Mouse (Mus musculus) forebrain, embryonic 10.5 days (tissue): ENCODE measurements around the gene Srgap2. TPM values are rescaled to one million over a fixed set of nuclear protein-coding genes. Genes with fewer than 3 reads are reported as not detected.
"Not testable (repeated sequence)": the region's sequence is repeated elsewhere in the genome, so short reads cannot be mapped to it uniquely, and the experiment has no call there.

Experiments
- DNase-seq: peaks from one replicate; pipeline ENCODE4 v3.0.0-alpha.2; 2017; ENCODE audit warnings: low spot score; ENCODE audit errors: extremely low spot score
- H3K27ac ChIP-seq: fragments of 300-500 bp; sonication (generic); 2 replicates; pipeline ENCODE4 v1.5.1; 2016; ENCODE audit warnings: mild to moderate bottlenecking
- H3K27me3 ChIP-seq: fragments of 300-500 bp; sonication (generic); 2 replicates; pipeline ENCODE4 v1.6.1; 2016; ENCODE audit warnings: mild to moderate bottlenecking; ENCODE audit not compliant: poor library complexity, severe bottlenecking
- H3K36me3 ChIP-seq: fragments of 300-500 bp; sonication (generic); replicated peaks from 2 replicates; pipeline ENCODE4 v1.6.1; 2016; ENCODE audit warnings: mild to moderate bottlenecking, moderate library complexity
- H3K4me1 ChIP-seq: fragments of 300-500 bp; sonication (generic); 2 replicates; pipeline ENCODE4 v1.6.1; 2016
- H3K4me3 ChIP-seq: fragments of 300-500 bp; sonication (generic); 2 replicates; pipeline ENCODE4 v1.5.1; 2016; ENCODE audit warnings: mild to moderate bottlenecking, moderate library complexity
- H3K9me3 ChIP-seq: fragments of 300-500 bp; sonication (generic); 2 replicates; pipeline ENCODE4 v1.6.1; 2016; ENCODE audit warnings: mild to moderate bottlenecking, moderate library complexity
- WGBS: fragments of 180-500 bp; shearing (Covaris S2); methylation state at CpG from one replicate; pipeline ENCODE4 v1.1.7; 2016; 5-methylcytosine and 5-hydroxymethylcytosine counted together
- polyA plus RNA-seq: library from polyadenylated mRNA; unstranded; fragments of >200 nt; fragmentation: Nextera tagmentation; extraction: Ambion mirVana; gene quantifications from 2 replicates; pipeline ENCODE4 v1.2.1, GENCODE M21; 2016

The Srgap2 gene
- polyA plus RNA-seq, 1 experiment from 2014 or later, result 19.1 TPM

DNA sequence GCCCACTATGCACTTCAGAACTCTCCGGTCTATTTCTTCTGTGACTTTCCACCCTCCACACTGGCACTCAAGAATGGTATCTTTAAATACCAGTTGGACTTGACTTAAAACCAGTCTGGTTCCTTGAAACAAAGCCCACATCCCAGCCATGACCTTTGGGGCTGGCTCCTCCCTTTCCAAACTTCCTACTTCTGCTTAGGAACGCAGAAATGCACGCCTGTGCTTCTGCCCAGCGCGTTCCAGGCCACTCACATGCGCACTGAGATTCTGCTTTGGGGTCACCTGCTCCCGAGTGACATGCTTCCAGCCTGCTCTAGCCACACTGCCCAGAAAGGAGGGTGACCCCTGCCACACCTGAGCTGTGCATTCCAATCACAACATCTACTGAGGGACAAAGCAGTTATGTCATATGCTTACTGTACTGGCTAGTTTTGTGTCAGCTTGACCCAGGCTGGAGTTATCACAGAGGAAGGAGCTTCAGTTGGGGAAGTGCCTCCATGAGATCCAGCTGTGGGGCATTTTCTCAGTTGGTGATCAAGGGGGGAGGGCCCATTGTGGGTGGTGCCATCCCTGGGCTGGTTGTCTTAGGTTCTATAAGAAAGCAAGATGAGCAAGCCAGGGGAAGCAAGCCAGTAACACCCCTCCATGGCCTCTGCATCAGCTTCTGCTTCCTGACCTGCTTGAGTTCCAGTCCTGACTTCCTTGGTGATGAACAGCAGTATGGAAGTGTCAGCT is 274.5 kb downstream of the Srgap2 start:
- not testable (repeated sequence) for H3K4me1 ChIP-seq, H3K27ac ChIP-seq, H3K36me3 ChIP-seq, H3K9me3 ChIP-seq, DNase-seq, H3K27me3 ChIP-seq, H3K4me3 ChIP-seq
- 86% methylated on average over 7 of the region's 7 CpGs for WGBS

DNA sequence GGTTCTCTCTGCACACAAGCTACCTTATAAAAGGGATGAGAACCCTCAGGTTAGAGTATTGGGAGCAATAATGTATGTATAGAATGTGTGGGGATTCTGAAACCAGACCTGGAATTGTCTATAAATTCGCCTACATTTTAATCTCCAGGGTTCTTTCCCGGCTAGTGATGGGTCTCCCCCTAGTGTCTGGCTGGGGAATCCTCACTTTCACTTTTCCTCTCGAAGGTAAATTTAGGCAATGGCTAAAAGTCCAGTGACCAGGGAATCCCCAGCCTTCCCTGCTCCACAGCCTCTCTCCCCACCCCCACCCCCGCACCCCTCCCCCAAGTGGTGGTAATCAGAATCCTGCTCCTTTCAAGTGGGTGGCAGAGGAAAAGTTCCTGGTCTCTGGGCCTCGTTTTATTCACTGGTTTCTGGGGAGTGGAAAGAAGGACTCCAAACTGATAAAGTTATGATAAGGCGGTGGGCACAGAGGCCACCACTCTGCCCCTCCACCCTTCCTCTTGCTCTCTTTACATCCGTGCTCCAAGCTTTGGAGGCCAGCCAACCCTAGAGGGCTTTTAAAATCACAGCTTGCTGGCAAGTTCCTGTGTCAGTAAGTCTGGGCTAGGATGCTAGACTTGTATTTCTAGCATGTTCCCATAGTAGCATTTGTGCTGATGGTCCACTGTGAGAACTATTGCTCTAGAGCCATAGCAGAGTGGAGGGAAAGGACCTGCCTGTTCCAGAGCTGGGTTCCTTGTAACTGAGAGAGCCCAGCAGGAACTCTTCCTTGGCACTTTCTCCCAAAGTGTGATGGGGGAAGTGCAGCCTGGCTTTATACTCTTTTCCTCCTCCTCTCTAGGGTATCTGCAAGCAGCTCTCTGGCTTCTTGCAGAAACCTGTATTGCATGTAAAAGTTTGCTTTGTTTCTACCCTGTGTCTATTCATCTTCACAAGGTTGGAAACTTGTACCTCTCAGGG is 280.4 kb downstream of the Srgap2 start:
- H3K27me3 ChIP-seq, result peaks cover 68% of the 10 kb centered on the region
- DNase-seq, result no peak
- 18% methylated on average over 7 of the region's 7 CpGs for WGBS

DNA sequence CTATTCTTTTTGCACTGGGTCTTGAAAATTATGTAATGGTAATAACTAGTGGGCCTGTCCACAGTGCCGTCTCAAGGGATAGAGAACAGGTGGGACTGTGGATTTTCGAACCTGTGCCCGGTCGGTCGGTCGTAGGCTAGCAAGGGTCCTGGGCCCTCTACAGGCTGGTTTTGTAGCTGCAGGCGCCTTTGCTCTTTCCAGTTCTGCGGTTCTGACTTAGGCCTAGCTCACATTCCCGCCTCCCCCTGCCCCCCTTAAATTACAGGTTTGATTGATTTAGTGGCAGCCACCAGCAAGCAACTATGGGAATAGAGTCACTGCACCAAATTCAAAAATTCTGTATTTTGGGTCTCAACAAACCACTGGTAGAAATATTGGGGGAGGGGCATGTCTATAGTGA is 281.2 kb downstream of the Srgap2 start:
- no peaks in the 10 kb centered on the region for H3K9me3 ChIP-seq
- peaks cover 27% of the 10 kb centered on the region for H3K4me1 ChIP-seq
- H3K27ac ChIP-seq, result no peak overlapping the region
- H3K36me3 ChIP-seq, result no peaks in the 10 kb centered on the region
- 9% methylated on average over 9 of the region's 9 CpGs for WGBS
- DNase-seq, result peak; percentile 41
- peak overlapping the region; percentile 66 for H3K4me3 ChIP-seq
- H3K27me3 ChIP-seq, result peaks cover 75% of the 10 kb centered on the region

More for the DNA sequence above, 280.4 kb downstream of the Srgap2 start:
- Histone ChIP-seq H3K9me3 (no peaks in the 10 kb centered on the region), H3K27ac (no peak overlapping the region), H3K36me3 (no peaks in the 10 kb centered on the region), H3K4me1 (peaks cover 25% of the 10 kb centered on the region), H3K4me3 (no peak overlapping the region)

DNA sequence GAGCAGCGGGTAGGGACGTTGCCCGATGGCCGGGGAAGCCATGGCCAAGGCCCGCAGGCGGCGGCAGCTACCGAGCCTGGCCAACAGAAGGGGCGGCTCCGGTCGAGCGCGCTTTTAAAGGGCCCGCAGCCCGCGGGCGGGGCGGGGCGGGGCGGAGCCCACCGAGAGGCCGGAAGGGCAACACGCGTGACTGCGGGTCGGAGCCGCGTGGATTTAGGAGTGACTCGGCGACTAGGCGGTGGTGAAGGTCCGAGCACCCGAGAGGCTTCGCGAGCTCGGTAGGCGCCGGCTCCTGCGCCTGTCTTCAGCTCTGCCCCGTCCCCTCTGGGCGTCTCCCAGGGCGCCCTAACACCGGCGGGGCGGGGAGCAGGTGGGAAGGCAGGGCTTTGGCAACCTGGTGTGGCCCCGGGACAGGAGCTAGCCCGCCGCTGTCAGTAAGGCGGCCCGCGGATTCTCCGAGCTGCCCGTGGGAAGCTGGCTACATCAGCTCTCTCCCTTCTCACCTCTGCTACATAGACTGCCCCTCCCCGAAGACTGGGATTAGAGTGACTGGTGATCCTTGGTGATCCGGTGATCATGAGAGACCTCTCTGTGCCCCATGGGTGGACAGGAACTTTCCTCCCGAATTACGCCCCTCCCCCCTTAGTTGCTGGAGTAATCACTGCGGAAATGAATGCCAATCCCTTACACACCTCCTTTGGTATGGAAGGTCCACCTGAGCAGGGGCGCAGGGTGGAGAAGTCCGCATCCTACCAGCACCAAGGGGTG is 281.9 kb downstream of the Srgap2 start, which contains the start of gene Rassf5:
Gene Rassf5 (minus strand): TSS at position 170 of the 768 bp plus-strand sequence.
- under 1% methylated on average over 56 of the region's 60 CpGs for WGBS
- peak within 1 kb of the TSS; percentile 59 for H3K27ac ChIP-seq
- peaks cover 34% of the 10 kb centered on the region for H3K4me1 ChIP-seq
- no peaks in the 10 kb centered on the region for H3K36me3 ChIP-seq
- H3K4me3 ChIP-seq, result peak within 1 kb of the TSS; percentile 66
- H3K9me3 ChIP-seq, result no peaks in the 10 kb centered on the region
- DNase-seq, result peak; percentile 45
- H3K27me3 ChIP-seq, result peaks cover 82% of the 10 kb centered on the region

DNA sequence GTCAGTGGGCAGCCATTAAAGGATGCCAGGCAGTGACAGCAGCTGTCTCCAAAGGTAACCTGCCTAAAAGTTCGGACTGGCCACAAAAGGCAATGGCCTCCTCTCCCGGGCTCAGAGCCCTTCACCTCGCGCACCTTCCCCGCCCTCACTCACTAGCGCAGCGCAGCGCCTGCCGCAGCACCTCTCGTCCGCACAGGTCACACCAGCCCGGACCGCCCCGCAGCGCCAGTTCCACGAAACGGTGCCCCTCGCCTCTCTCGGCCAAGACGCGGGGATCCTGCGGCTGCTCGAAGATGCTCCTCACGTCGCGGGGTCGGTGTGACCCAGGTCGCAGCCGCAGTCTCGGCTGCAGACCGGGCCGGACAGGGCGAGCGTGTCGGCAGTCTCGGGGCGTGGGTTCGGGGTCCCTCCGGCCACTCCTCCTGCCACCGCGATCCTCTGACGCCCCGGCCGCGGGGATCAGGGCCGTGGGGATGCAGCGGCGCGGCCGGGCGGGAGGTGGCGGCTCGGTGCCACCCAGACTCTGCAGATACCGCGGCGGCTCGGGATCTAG is 282.5 kb downstream of the Srgap2 start:
- Histone ChIP-seq H3K4me1 (peaks cover 40% of the 10 kb centered on the region), H3K36me3 (no peaks in the 10 kb centered on the region), H3K27ac (peak overlapping the region; percentile 59), H3K9me3 (no peaks in the 10 kb centered on the region), H3K27me3 (peaks cover 89% of the 10 kb centered on the region), H3K4me3 (peak overlapping the region; percentile 66)
- WGBS, result under 1% methylated on average over 57 of the region's 57 CpGs
- DNase-seq, result peak; percentile 32

DNA sequence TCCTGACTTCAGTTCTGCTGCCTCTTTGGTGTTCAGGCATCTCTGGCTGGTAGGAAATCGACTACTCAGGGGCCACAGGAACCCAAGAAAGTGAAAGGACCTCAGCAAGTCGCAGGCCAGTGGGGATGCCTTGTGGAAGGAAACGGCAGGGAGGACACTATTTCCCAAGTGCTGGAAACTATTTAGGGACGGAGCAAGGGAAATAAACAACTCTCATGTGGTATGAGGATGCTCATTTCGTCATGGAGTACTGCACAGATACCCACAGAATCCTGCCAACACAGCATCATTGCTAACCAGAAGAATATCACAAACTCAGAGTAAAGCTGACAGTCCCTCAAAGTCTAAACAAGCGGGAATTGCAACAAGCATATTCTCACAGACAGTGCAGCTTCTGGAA is 284.2 kb downstream of the Srgap2 start:
- Histone ChIP-seq H3K9me3 (no peaks in the 10 kb centered on the region), H3K4me3 (no peak overlapping the region), H3K36me3 (no peaks in the 10 kb centered on the region), H3K4me1 (peaks cover 42% of the 10 kb centered on the region), H3K27ac (no peak overlapping the region), H3K27me3 (peaks cover 89% of the 10 kb centered on the region)
- no peak for DNase-seq
- 61% methylated on average over 6 of the region's 6 CpGs for WGBS

DNA sequence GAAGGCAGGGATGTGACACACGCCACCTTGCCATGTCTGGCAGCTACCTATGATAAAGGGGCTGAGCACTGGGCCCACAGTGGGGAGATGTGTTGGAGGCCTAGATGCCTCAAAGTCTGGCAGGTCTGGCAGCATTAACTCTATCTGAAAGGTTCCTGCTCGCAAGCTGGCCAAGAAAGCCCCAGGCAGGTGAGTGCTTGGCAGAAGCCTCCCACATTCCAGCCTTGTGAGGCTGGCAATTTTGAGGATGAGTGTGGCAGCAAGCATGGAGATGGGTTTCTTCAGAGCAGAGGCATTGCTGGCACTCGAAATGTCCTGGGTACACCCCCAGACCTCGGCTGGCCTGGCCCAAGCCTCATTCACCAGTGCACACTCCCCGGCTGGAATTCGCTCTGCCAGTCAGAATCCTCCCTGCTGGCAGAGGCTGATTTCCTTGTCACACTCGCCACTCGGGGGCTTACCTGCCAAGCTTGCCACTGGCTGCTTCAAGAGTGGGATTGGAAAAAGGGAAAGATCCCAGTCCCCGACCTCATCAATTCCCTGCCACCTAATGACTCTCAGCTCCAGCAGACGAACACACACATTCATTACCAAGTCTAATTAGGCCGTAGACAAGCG is 287.5 kb downstream of the Srgap2 start:
- Histone ChIP-seq H3K4me1 (peaks cover 20% of the 10 kb centered on the region), H3K9me3 (no peaks in the 10 kb centered on the region), H3K36me3 (no peaks in the 10 kb centered on the region), H3K27me3 (peaks cover 59% of the 10 kb centered on the region), H3K27ac (no peak overlapping the region), H3K4me3 (no peak overlapping the region)
- WGBS, result 63% methylated on average over 12 of the region's 12 CpGs
- DNase-seq, result no peak

DNA sequence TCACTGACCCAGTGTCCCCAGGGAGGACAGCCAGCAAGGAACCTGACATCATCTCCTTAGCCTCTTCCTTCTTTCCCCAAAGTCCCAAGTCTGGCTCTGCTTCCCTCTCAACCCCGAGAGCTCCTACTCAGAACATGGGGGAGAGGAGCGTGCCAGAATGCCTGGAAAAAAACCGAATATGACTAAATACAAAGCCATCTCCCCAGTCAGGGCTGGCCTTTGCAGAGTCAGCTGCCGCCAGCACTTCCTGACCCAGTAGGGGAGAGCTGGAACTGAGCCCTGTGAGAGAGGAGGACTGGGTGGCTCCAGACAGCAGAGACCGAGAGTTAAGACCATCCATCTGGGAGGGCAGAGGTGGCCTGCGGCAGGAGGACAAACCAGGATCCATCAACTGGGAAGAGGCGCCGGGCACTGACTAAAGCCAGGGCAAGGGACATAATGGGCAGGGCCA is 288.2 kb downstream of the Srgap2 start:
- no peaks in the 10 kb centered on the region for H3K9me3 ChIP-seq
- 76% methylated on average over 8 of the region's 8 CpGs for WGBS
- H3K4me1 ChIP-seq, result peaks cover 17% of the 10 kb centered on the region
- H3K4me3 ChIP-seq, result no peak overlapping the region
- H3K27ac ChIP-seq, result no peak overlapping the region
- H3K36me3 ChIP-seq, result no peaks in the 10 kb centered on the region
- H3K27me3 ChIP-seq, result peaks cover 52% of the 10 kb centered on the region
- no peak for DNase-seq

DNA sequence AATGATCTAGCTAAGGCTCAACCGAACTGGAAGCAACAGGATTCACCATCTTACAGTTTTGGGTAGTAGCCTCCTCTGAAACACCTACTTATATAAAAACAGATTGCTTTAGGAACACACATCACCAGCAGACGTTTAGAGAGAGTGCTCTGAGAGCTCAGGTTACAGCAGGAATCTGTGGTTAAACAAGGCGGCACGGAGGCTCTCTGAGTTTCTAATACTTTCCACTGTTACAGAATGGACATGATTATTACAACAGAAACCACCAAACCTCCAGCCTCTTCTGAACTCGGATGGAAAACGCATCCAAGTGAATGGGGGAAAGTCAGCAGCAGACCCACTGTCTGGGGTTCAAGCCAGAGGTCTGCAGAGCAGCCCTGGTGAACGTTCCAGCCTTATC is 291.1 kb downstream of the Srgap2 start:
- 74% methylated on average over 7 of the region's 7 CpGs for WGBS

More for the DNA sequence above, 291.1 kb downstream of the Srgap2 start:
- peaks cover 30% of the 10 kb centered on the region for H3K4me1 ChIP-seq
- H3K27me3 ChIP-seq, result peaks cover 23% of the 10 kb centered on the region
- H3K27ac ChIP-seq, result no peak overlapping the region
- no peak for DNase-seq
- H3K36me3 ChIP-seq, result no peaks in the 10 kb centered on the region
- H3K9me3 ChIP-seq, result no peaks in the 10 kb centered on the region
- H3K4me3 ChIP-seq, result no peak overlapping the region
